Mouse (Mus musculus) liver, embryonic 14.5 days (tissue): ENCODE measurements around the gene Trappc6b. TPM values are rescaled to one million over a fixed set of nuclear protein-coding genes. Genes with fewer than 3 reads are reported as not detected.

Experiments used
- ATAC-seq: fragments of 200-750 bp; cut with Nextera tagmentation; 2 replicates; pipeline ENCODE4 v1.8.0; 2017; ENCODE audit warnings: moderate number of reproducible peaks, mild to moderate bottlenecking, moderate library complexity; ENCODE audit not compliant: insufficient read depth
- DNase-seq, 3 experiments: peaks; one replicate each; pipeline ENCODE4 v3.0.0-alpha.2; 2012 to 2013; ENCODE audit warnings: low read depth in 3 of 3, low spot score in 3 of 3
- H3K27ac ChIP-seq: fragments of 300-500 bp; sonication (generic); 2 replicates; pipeline ENCODE4 v1.5.1; 2014; ENCODE audit warnings: moderate library complexity, mild to moderate bottlenecking, control low read depth, inconsistent platforms
- H3K27me3 ChIP-seq: fragments of 300-500 bp; sonication (generic); 2 replicates; pipeline ENCODE4 v1.6.1; 2014; ENCODE audit warnings: mild to moderate bottlenecking, low read length, moderate library complexity; ENCODE audit not compliant: control insufficient read depth, insufficient read depth
- H3K36me3 ChIP-seq: fragments of 300-500 bp; sonication (generic); replicated peaks from 2 replicates; pipeline ENCODE4 v1.6.1; 2014; ENCODE audit warnings: low read depth; ENCODE audit not compliant: control insufficient read depth, insufficient read depth
- H3K4me1 ChIP-seq, 2 experiments: fragments of 200-500 bp in 1 of 2; fragments of 300-500 bp in 1 of 2; sonication (generic) in 1 of 2; replicated peaks; 2 replicates each; pipeline ENCODE4 v1.6.1; 2012 to 2014; ENCODE audit warnings: antibody characterized with exemption in 1 of 2, inconsistent platforms in 1 of 2, low read length in 1 of 2; ENCODE audit not compliant: control insufficient read depth in 2 of 2, insufficient read depth in 2 of 2
- H3K4me2 ChIP-seq: fragments of 300-500 bp; sonication (generic); 2 replicates; pipeline ENCODE4 v1.6.1; 2014; ENCODE audit warnings: low read depth, mild to moderate bottlenecking, control low read depth, moderate library complexity
- H3K4me3 ChIP-seq, 2 experiments: fragments of 200-500 bp in 1 of 2; fragments of 300-500 bp in 1 of 2; sonication (generic) in 1 of 2; 2 replicates each; pipeline ENCODE4 v1.5.1; 2012 to 2014; ENCODE audit warnings: low read depth in 2 of 2, low read length in 2 of 2, mild to moderate bottlenecking in 2 of 2, control low read depth in 1 of 2, inconsistent platforms in 1 of 2, moderate library complexity in 1 of 2; ENCODE audit not compliant: insufficient read depth in 1 of 2
- H3K9ac ChIP-seq: fragments of 300-500 bp; sonication (generic); replicated peaks from 2 replicates; pipeline ENCODE4 v1.6.1; 2014; ENCODE audit warnings: mild to moderate bottlenecking, control low read depth, moderate library complexity
- H3K9me3 ChIP-seq: fragments of 300-500 bp; sonication (generic); 2 replicates; pipeline ENCODE4 v1.6.1; 2016; ENCODE audit warnings: low read length, mixed read lengths; ENCODE audit not compliant: control insufficient read depth
- CTCF ChIP-seq: IDR thresholded peaks from 2 replicates; pipeline ENCODE4 v1.5.1; 2016; ENCODE audit warnings: antibody characterized with exemption, low read depth, control low read depth
- EP300 ChIP-seq: IDR thresholded peaks from 2 replicates; pipeline ENCODE4 v1.6.1; 2016; ENCODE audit warnings: antibody characterized with exemption, low read depth
- WGBS: fragments of 180-500 bp; shearing (Covaris S2); extraction: QIAGEN DNeasy Blood & Tissue Kit; methylation state at CpG from one replicate; pipeline ENCODE4 v1.1.7; 2014; ENCODE audit not compliant: insufficient replicate concordance; 5-methylcytosine and 5-hydroxymethylcytosine counted together
- polyA plus RNA-seq, 2 experiments: library from polyadenylated mRNA; depleted of rRNA in 1 of 2; stranded (reverse) in 1 of 2; unstranded in 1 of 2; fragments of >200 nt; fragmentation: Nextera tagmentation in 1 of 2; extraction: Ambion mirVana in 1 of 2; gene quantifications; 2 replicates each; pipeline versions ENCODE4 v1.2.1 to v1.2.3; 2012 to 2014

The Trappc6b gene
- 26.8 and 36.4 TPM in 2 replicates for polyA plus RNA-seq (2012; rRNA removed)
- polyA plus RNA-seq (2014; fragmentation: Nextera tagmentation; extraction: Ambion mirVana): 32.3 and 34.3 TPM in 2 replicates

DNA sequence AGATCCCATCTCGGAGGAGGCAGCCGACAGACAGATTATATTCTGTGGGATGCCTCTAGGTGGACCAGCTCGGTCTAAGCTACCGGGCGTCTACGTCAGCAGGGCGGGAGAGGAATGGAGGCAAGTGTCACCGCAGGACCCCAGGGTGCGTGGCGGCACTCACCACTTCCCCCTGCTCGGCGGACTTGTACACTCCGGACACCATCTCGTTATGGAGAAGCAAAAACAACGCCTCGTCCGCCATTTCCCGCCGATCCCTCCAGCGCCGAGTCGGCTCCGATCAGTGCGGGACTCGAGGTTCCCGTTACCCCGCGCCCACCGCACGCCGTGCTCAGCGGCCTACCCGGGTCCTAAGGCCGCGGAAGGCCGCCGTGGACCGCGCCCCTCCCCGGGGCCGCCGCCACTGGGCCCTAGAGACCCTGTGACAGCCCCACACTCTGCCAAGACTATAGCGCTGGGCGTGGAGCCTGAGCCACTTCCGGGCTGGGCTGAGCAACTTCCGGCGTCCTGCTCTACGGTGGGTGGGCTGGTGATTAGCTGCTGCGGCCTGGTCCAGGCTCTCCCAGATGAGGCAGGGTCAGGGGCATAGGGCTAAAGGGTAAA lies at the start of gene Trappc6b:
Gene Trappc6b (minus strand): TSS at position 480 of the 603 bp plus-strand sequence.
- Histone ChIP-seq H3K27me3 (no peaks in the 10 kb centered on the region), H3K9ac (peak within 1 kb of the TSS; percentile 96), H3K4me1 (peaks cover 15 to 18% of the 10 kb centered on the region in 2 experiments), H3K27ac (peak within 1 kb of the TSS; percentile 81), H3K4me2 (peak within 1 kb of the TSS; percentile 96), H3K4me3 (peak within 1 kb of the TSS; percentile 74 to 83), H3K9me3 (no peaks in the 10 kb centered on the region), H3K36me3 (peaks cover 13% of the 10 kb centered on the region; the same call in 1 of the 2 replicates)
- DNase-seq (peak in 2 of 3 experiments; percentile 52 to 60), ATAC-seq (peak; percentile 93)
- TF ChIP-seq EP300 (no peak), CTCF (peak; percentile 53)
- WGBS: under 1% methylated on average over 49 of the region's 49 CpGs

DNA sequence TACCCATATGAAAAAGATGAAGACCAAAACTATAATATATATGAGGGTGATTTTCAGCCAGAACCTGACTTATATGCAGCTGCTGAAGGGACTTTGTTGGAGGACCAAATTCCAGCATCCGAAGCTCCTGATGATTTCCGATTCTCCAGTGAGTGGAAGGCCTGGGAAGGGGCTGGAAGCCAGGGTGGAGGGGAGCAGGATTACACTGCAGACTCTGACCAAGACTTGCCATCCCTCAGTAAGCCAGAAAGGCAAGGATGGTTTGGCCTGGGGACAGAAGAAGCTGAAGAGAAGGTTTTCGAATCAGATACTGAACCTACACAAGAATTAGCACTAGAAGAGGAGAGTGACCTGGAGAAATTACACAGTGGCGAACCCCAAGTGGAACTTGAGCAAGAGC lies 46.7 kb upstream of the Trappc6b start:
- H3K9ac ChIP-seq: no peak overlapping the region
- 49% methylated on average over 4 of the region's 4 CpGs for WGBS
- H3K4me3 ChIP-seq: no peak overlapping the region
- no peaks in the 10 kb centered on the region for H3K36me3 ChIP-seq
- no peak overlapping the region for H3K4me2 ChIP-seq
- no peak for TF ChIP-seq EP300
- TF ChIP-seq CTCF: no peak
- ATAC-seq (no peak), DNase-seq (no peak)
- no peaks in the 10 kb centered on the region for H3K27me3 ChIP-seq
- no peaks in the 10 kb centered on the region for H3K4me1 ChIP-seq
- no peaks in the 10 kb centered on the region for H3K9me3 ChIP-seq
- no peak overlapping the region for H3K27ac ChIP-seq

DNA sequence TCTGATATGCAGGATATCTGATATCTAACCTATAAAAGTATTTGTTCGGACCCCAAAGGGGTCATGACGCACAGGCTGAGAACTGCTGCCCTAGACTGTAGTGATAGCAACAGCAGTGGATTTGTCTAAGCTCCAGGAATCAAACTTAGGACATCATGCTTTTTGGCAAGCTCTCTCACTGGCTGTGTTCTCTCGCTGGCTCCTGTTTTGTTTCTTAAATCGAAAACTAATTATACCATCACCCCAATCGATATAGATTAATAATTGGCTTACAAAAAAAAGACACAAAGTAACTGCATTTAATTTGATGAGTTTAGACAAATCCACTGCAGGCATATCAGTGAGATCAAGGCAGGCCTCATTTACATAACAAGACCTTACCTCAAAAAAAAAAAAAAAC lies 45.2 kb upstream of the Trappc6b start:
- DNase-seq (no peak), ATAC-seq (no peak)
- H3K4me3 ChIP-seq: no peak overlapping the region
- H3K9ac ChIP-seq: no peak overlapping the region
- no peak for TF ChIP-seq CTCF
- TF ChIP-seq EP300: no peak
- H3K4me1 ChIP-seq: no peaks in the 10 kb centered on the region
- H3K27me3 ChIP-seq: no peaks in the 10 kb centered on the region
- H3K27ac ChIP-seq: no peak overlapping the region
- H3K9me3 ChIP-seq: no peaks in the 10 kb centered on the region
- no peak overlapping the region for H3K4me2 ChIP-seq
- WGBS: 72% methylated on average over 5 of the region's 5 CpGs
- H3K36me3 ChIP-seq: no peaks in the 10 kb centered on the region

DNA sequence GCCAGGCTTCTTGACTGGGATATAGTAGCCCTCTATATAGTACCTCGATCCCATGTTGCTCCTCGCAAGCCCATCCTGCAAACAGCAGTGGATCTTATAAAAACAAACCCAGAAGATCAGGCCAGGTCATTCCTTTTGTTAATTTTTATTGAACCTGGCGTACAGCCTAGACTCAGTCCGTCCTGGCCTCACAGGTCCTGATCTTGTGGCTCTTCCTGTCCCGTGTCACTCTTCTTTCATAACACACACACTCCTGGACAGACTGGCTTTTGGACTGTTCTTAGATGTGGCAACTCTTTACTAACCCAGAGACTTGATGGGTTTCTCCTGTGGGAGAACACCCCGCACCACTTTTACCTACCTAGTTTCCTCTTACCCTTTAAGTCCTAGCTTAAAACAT lies 44.6 kb upstream of the Trappc6b start:
- DNase-seq (no peak), ATAC-seq (peak; percentile 64)
- Histone ChIP-seq H3K9ac (no peak overlapping the region), H3K4me1 (no peaks in the 10 kb centered on the region), H3K27me3 (no peaks in the 10 kb centered on the region), H3K9me3 (no peaks in the 10 kb centered on the region), H3K4me2 (no peak overlapping the region), H3K4me3 (no peak overlapping the region), H3K27ac (no peak overlapping the region), H3K36me3 (no peaks in the 10 kb centered on the region)
- TF ChIP-seq CTCF: no peak
- TF ChIP-seq EP300: no peak
- 57% methylated on average over 6 of the region's 6 CpGs for WGBS

DNA sequence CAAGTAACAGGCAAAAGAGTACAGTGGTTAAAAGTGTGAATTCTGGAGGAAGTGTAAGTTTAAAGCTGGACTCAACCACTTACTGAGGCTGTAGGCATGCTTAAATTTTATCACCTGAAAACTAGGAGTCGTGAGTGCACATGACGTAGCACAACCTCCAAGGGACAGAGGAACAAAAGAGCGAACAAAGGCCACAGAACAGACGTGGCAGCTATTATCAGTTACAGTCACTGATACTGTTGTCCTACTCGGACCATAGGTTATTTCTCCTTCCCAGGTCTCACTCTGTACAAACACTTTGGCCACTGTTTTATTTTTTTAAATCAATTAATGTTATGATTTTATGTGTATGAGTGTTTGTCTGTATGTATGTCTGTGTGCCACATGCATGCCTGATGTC lies 43.5 kb upstream of the Trappc6b start:
- no peaks in the 10 kb centered on the region for H3K27me3 ChIP-seq
- no peak overlapping the region for H3K4me3 ChIP-seq
- WGBS: 47% methylated on average over 5 of the region's 5 CpGs
- H3K4me1 ChIP-seq: no peaks in the 10 kb centered on the region
- no peak overlapping the region for H3K4me2 ChIP-seq
- no peak for ATAC-seq
- no peaks in the 10 kb centered on the region for H3K9me3 ChIP-seq
- H3K9ac ChIP-seq: no peak overlapping the region
- H3K27ac ChIP-seq: no peak overlapping the region
- DNase-seq: no peak
- no peaks in the 10 kb centered on the region for H3K36me3 ChIP-seq
- TF ChIP-seq CTCF (no peak), EP300 (no peak)
